Mouse (Mus musculus): ENCODE data around the gene Bdh1. TPM values are rescaled to one million over a fixed set of nuclear protein-coding genes. Genes with fewer than 3 reads are reported as not detected.

Bdh1 gene
- polyA plus RNA-seq, 1 experiment from 2014 or later, result 124 TPM

DNA sequence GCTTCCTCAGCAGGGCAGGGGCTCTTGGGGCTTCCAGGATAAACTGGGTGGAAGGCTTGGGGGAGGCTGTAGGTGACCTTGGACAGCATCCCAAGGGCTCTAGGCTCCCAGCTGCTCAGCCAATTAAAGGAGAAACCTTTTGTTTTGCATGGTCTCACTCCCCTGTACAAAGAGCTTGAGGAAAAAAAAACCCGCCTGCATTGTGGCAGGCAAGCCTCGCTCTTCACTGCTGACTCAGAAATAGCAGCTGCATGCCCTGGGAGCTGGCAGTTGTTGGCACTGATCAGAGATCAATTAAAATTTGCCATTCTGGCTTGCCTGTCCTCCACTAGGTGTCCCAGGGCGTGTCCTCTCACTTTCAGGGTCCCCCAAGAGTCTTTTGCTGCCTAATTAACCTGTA, 67.0 kb downstream of the Bdh1 start:
- peak overlapping the region; percentile 13; the same call in 1 of the 2 replicates for H3K27ac ChIP-seq (ENCODE audit: low read length)
- H3K9ac ChIP-seq (ENCODE audit: low read depth, low read length), result no peak overlapping the region
- H3K4me3 ChIP-seq (ENCODE audit: low read depth, low read length), result no peak overlapping the region
- H3K4me1 ChIP-seq (ENCODE audit: control insufficient read depth, insufficient read depth, low read length), result peaks cover 11% of the 10 kb centered on the region
- no peaks in the 10 kb centered on the region for H3K36me3 ChIP-seq (ENCODE audit: control insufficient read depth, insufficient read depth, low read length)
- no peak overlapping the region for H3K4me2 ChIP-seq (ENCODE audit: low read length)
- peak; percentile 41; the same call in 1 of the 2 replicates for ATAC-seq
- H3K9me3 ChIP-seq (replicated peaks; ENCODE audit: control insufficient read depth, low read length, poor library complexity, severe bottlenecking), result no peaks in the 10 kb centered on the region
- WGBS, result 6% methylated on average over 3 of the region's 3 CpGs
- no peaks in the 10 kb centered on the region; the same call in 1 of the 2 replicates for H3K27me3 ChIP-seq (ENCODE audit: control insufficient read depth, insufficient read depth, low read depth, low read length)

DNA sequence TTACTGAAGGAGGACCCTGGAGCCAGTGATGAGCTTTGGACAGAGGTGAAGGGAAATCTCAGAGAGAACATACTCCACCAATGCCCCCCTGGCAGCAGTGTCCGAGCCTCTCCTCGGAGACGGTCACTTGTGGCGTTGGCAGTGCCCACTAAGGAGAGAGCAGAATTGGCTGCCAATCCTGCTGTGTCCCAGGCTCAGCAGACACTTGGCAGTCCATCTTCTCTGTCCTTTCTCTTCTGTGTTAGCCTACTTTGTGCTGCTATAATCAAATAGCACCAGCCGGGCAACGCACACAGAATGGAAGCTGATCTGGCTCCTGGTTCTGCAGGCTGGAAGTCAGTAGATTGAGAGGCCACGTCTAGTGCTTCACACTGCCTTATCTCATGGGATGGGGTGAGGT, 68.9 kb downstream of the Bdh1 start:
- 88% methylated on average over 7 of the region's 7 CpGs for WGBS
- Histone ChIP-seq H3K9ac (ENCODE audit: low read depth, low read length) (no peak overlapping the region), H3K4me2 (ENCODE audit: low read length) (no peak overlapping the region), H3K4me3 (ENCODE audit: low read depth, low read length) (no peak overlapping the region), H3K27me3 (ENCODE audit: control insufficient read depth, insufficient read depth, low read depth, low read length) (no peaks in the 10 kb centered on the region; the same call in 1 of the 2 replicates), H3K4me1 (ENCODE audit: control insufficient read depth, insufficient read depth, low read length) (peaks cover 11% of the 10 kb centered on the region), H3K27ac (ENCODE audit: low read length) (no peak overlapping the region), H3K9me3 (replicated peaks; ENCODE audit: control insufficient read depth, low read length, poor library complexity, severe bottlenecking) (no peaks in the 10 kb centered on the region), H3K36me3 (ENCODE audit: control insufficient read depth, insufficient read depth, low read length) (no peaks in the 10 kb centered on the region)
- no peak for ATAC-seq

- no peak overlapping the region for H3K27ac ChIP-seq (ENCODE audit: low read length)
- ATAC-seq, result peak; percentile 22; the same call in 1 of the 2 replicates
These were observed 71.0 kb downstream of the Bdh1 start for GRCm38 (mm10) chr16:31492921-31493549.

GRCm38 (mm10) chr16:31493550-31493965, 71.5 kb downstream of the Bdh1 start:
- no peak for ATAC-seq
- 31% methylated on average over 6 of the region's 6 CpGs for WGBS
- Histone ChIP-seq H3K27me3 (ENCODE audit: control insufficient read depth, insufficient read depth, low read depth, low read length) (no peaks in the 10 kb centered on the region; the same call in 1 of the 2 replicates), H3K36me3 (ENCODE audit: control insufficient read depth, insufficient read depth, low read length) (no peaks in the 10 kb centered on the region), H3K4me2 (ENCODE audit: low read length) (0 out of 2 replicates have a peak overlapping the region, but pooled peaks have one; percentile 3), H3K9ac (ENCODE audit: low read depth, low read length) (no peak overlapping the region), H3K4me3 (ENCODE audit: low read depth, low read length) (no peak overlapping the region), H3K9me3 (replicated peaks; ENCODE audit: control insufficient read depth, low read length, poor library complexity, severe bottlenecking) (no peaks in the 10 kb centered on the region), H3K4me1 (ENCODE audit: control insufficient read depth, insufficient read depth, low read length) (peaks cover 11% of the 10 kb centered on the region), H3K27ac (ENCODE audit: low read length) (no peak overlapping the region)

More at GRCm38 (mm10) chr16:31492921-31493549, 71.0 kb downstream of the Bdh1 start:
- 0 out of 2 replicates have a peak overlapping the region, but pooled peaks have one; percentile 3 for H3K4me2 ChIP-seq (ENCODE audit: low read length)
- no peaks in the 10 kb centered on the region; the same call in 1 of the 2 replicates for H3K27me3 ChIP-seq (ENCODE audit: control insufficient read depth, insufficient read depth, low read depth, low read length)
- no peak overlapping the region for H3K9ac ChIP-seq (ENCODE audit: low read depth, low read length)
- H3K9me3 ChIP-seq (replicated peaks; ENCODE audit: control insufficient read depth, low read length, poor library complexity, severe bottlenecking), result no peaks in the 10 kb centered on the region
- H3K4me1 ChIP-seq (ENCODE audit: control insufficient read depth, insufficient read depth, low read length), result peaks cover 11% of the 10 kb centered on the region
- 24% methylated on average over 12 of the region's 12 CpGs for WGBS
- no peak overlapping the region for H3K4me3 ChIP-seq (ENCODE audit: low read depth, low read length)
- no peaks in the 10 kb centered on the region for H3K36me3 ChIP-seq (ENCODE audit: control insufficient read depth, insufficient read depth, low read length)

DNA sequence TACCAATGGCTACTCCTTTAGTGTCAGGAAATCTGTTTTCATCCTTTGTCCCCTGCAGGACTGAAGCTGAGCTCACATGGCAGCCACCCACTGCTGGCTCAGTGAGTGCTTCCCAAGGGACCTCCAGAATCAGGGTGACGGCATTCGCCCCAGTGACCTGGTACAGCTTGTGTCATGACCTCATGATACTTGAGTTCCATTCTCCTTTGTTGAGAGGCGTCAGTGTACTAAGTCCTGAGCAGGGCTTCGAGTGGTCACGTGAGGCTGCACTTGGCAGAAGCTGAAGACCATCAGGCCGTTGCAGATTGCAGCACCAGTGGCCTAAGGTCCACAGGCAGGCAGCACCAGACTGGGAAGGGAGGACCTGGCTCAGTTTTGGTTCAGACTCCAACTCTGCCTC, 71.9 kb downstream of the Bdh1 start:
- peaks cover 6% of the 10 kb centered on the region for H3K4me1 ChIP-seq (ENCODE audit: control insufficient read depth, insufficient read depth, low read length)
- no peak overlapping the region for H3K9ac ChIP-seq (ENCODE audit: low read depth, low read length)
- 33% methylated on average over 6 of the region's 6 CpGs for WGBS
- no peaks in the 10 kb centered on the region; the same call in 1 of the 2 replicates for H3K27me3 ChIP-seq (ENCODE audit: control insufficient read depth, insufficient read depth, low read depth, low read length)
- H3K36me3 ChIP-seq (ENCODE audit: control insufficient read depth, insufficient read depth, low read length), result no peaks in the 10 kb centered on the region
- no peak overlapping the region for H3K27ac ChIP-seq (ENCODE audit: low read length)
- no peak overlapping the region for H3K4me3 ChIP-seq (ENCODE audit: low read depth, low read length)
- no peaks in the 10 kb centered on the region for H3K9me3 ChIP-seq (replicated peaks; ENCODE audit: control insufficient read depth, low read length, poor library complexity, severe bottlenecking)
- no peak for ATAC-seq
- H3K4me2 ChIP-seq (ENCODE audit: low read length), result no peak overlapping the region

GRCm38 (mm10) chr16:31495356-31495755, 73.3 kb downstream of the Bdh1 start:
- no peak overlapping the region for H3K4me3 ChIP-seq (ENCODE audit: low read depth, low read length)
- H3K36me3 ChIP-seq (ENCODE audit: control insufficient read depth, insufficient read depth, low read length), result no peaks in the 10 kb centered on the region
- no peaks in the 10 kb centered on the region for H3K9me3 ChIP-seq (replicated peaks; ENCODE audit: control insufficient read depth, low read length, poor library complexity, severe bottlenecking)
- WGBS, result 50% methylated on average over 7 of the region's 7 CpGs
- H3K27me3 ChIP-seq (ENCODE audit: control insufficient read depth, insufficient read depth, low read depth, low read length), result no peaks in the 10 kb centered on the region; the same call in 1 of the 2 replicates
- H3K4me1 ChIP-seq (ENCODE audit: control insufficient read depth, insufficient read depth, low read length), result peaks cover 14% of the 10 kb centered on the region
- H3K4me2 ChIP-seq (ENCODE audit: low read length), result no peak overlapping the region
- ATAC-seq, result no peak
- no peak overlapping the region for H3K27ac ChIP-seq (ENCODE audit: low read length)
- H3K9ac ChIP-seq (ENCODE audit: low read depth, low read length), result no peak overlapping the region

GRCm38 (mm10) chr16:31495769-31496168, 73.7 kb downstream of the Bdh1 start:
- peaks cover 14% of the 10 kb centered on the region for H3K4me1 ChIP-seq (ENCODE audit: control insufficient read depth, insufficient read depth, low read length)
- no peak for ATAC-seq
- no peak overlapping the region for H3K4me3 ChIP-seq (ENCODE audit: low read depth, low read length)
- H3K9me3 ChIP-seq (replicated peaks; ENCODE audit: control insufficient read depth, low read length, poor library complexity, severe bottlenecking), result no peaks in the 10 kb centered on the region
- no peak overlapping the region for H3K9ac ChIP-seq (ENCODE audit: low read depth, low read length)
- H3K36me3 ChIP-seq (ENCODE audit: control insufficient read depth, insufficient read depth, low read length), result no peaks in the 10 kb centered on the region
- no peaks in the 10 kb centered on the region; the same call in 1 of the 2 replicates for H3K27me3 ChIP-seq (ENCODE audit: control insufficient read depth, insufficient read depth, low read depth, low read length)
- H3K27ac ChIP-seq (ENCODE audit: low read length), result no peak overlapping the region
- H3K4me2 ChIP-seq (ENCODE audit: low read length), result no peak overlapping the region
- WGBS, result 67% methylated on average over 9 of the region's 9 CpGs

DNA sequence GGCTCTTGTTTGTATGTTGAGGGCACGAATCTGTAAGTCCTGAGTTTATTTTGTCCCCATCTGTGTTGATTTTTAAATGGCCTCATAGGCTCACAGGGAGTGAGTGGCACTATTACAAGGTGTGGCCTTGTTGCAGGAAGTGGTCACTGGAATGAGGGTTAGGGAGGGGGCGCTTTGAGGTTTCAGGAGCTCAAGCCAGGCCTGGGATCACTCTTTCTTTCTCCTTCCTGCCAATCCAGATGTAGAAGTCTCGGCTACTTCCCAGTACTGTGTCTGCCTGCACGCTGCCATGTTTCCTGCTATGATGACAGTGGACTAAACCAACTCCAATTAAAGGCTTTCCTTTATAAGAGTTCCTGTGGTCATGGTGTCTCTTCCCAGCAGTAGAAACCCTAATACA, 76.3 kb downstream of the Bdh1 start:
- Histone ChIP-seq H3K4me1 (ENCODE audit: control insufficient read depth, insufficient read depth, low read length) (peaks cover 20% of the 10 kb centered on the region), H3K9me3 (replicated peaks; ENCODE audit: control insufficient read depth, low read length, poor library complexity, severe bottlenecking) (no peaks in the 10 kb centered on the region), H3K27ac (ENCODE audit: low read length) (no peak overlapping the region), H3K4me2 (ENCODE audit: low read length) (no peak overlapping the region), H3K4me3 (ENCODE audit: low read depth, low read length) (no peak overlapping the region), H3K27me3 (ENCODE audit: control insufficient read depth, insufficient read depth, low read depth, low read length) (no peaks in the 10 kb centered on the region), H3K9ac (ENCODE audit: low read depth, low read length) (no peak overlapping the region), H3K36me3 (ENCODE audit: control insufficient read depth, insufficient read depth, low read length) (no peaks in the 10 kb centered on the region)
- 86% methylated on average over 4 of the region's 4 CpGs for WGBS
- no peak for ATAC-seq

GRCm38 (mm10) chr16:31499021-31499420, 76.9 kb downstream of the Bdh1 start:
- peaks cover 18% of the 10 kb centered on the region for H3K4me1 ChIP-seq (ENCODE audit: control insufficient read depth, insufficient read depth, low read length)
- no peaks in the 10 kb centered on the region for H3K9me3 ChIP-seq (replicated peaks; ENCODE audit: control insufficient read depth, low read length, poor library complexity, severe bottlenecking)
- H3K9ac ChIP-seq (ENCODE audit: low read depth, low read length), result no peak overlapping the region
- 93% methylated on average over 6 of the region's 6 CpGs for WGBS
- no peaks in the 10 kb centered on the region for H3K36me3 ChIP-seq (ENCODE audit: control insufficient read depth, insufficient read depth, low read length)
- ATAC-seq, result no peak
- peak overlapping the region; percentile 74; the same call in 1 of the 2 replicates for H3K27ac ChIP-seq (ENCODE audit: low read length)
- H3K27me3 ChIP-seq (ENCODE audit: control insufficient read depth, insufficient read depth, low read depth, low read length), result no peaks in the 10 kb centered on the region
- no peak overlapping the region for H3K4me2 ChIP-seq (ENCODE audit: low read length)
- H3K4me3 ChIP-seq (ENCODE audit: low read depth, low read length), result no peak overlapping the region

Measured in midbrain, embryonic 16.5 days (tissue).